Mouse (Mus musculus) lung, adult 2 months (tissue): ENCODE data around the gene Zkscan6.

Source experiments
- CTCF ChIP-seq: fragments of 200-500 bp; IDR thresholded peaks from 2 replicates; pipeline ENCODE4 v1.5.1; 2011; ENCODE audit warnings: mild to moderate bottlenecking, low read length, control low read depth; ENCODE audit not compliant: insufficient read depth
- POLR2A ChIP-seq: fragments of 200-500 bp; IDR thresholded peaks from 2 replicates; pipeline ENCODE4 v1.6.1; 2011; ENCODE audit warnings: low read depth, mild to moderate bottlenecking, control low read depth, low read length, borderline replicate concordance; ENCODE audit errors: extremely low read depth

GRCm38 (mm10) chr11:65777810-65778209 lies 29.2 kb upstream of the Zkscan6 start:
- no peak for TF ChIP-seq POLR2A
- TF ChIP-seq CTCF = no peak
